ENCODE assay signal across 9 mouse cellular contexts in the genomic region with DNA sequence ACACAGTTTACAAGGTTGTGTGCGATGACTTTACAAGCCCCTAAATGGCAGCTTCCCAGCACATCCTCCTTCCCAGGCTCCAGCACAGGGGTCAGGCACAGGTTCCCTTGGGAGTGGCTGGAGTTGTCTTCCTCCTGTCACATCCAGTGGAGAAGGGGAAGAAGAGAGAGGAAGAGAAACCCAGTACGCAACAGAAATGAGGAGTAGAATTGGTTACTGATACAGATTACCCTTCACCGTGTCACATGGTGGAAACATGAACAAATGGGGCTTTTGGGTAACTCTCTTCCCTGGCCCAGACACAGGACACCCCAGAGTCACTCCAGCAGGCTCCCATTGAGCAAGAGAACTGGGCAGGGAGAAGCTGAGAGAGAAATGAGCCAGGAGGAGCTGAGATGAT. TPM values are rescaled to one million over a fixed set of nuclear protein-coding genes. Genes with fewer than 3 reads are reported as not detected.
DNase-seq lines count a peak whose midpoint lies in the region; ATAC-seq lines count a peak whose summit lies in the region.
"Had no signal": no experiment of that assay in that cellular context is flagged by ENCODE, and none has a peak within 500 bp of the region (broad histone marks: within the 10 kb centered on the region; RNA-seq: fewer than 3 reads in every experiment).

No protein-coding gene starts in this region.

- H3K9me3 ChIP-seq in forebrain, embryonic 13.5 days (replicated peaks) = no peaks in the 10 kb centered on the region
- no peaks in the 10 kb centered on the region for H3K9me3 ChIP-seq in forebrain, embryonic 10.5 days
- H3K9me3 ChIP-seq in hindbrain, embryonic 14.5 days (ENCODE audit: control insufficient read depth, low read length) = no peaks in the 10 kb centered on the region
- H3K9me3 ChIP-seq in neural tube, embryonic 14.5 days (ENCODE audit: control insufficient read depth, low read length) = no peaks in the 10 kb centered on the region
- H3K9me3 ChIP-seq: midbrain, embryonic 12.5 days had no signal

- DNase-seq in forebrain, embryonic 10.5 days (ENCODE audit: extremely low spot score, low spot score) = no peak
- DNase-seq in lung, adult 18-20 months = peak; percentile 21 to 27
- DNase-seq in lung, postnatal 14 days = no peak
- no peak for DNase-seq in hindbrain, embryonic 14.5 days (ENCODE audit: low spot score)
- DNase-seq in T-cell, adult 2 months (ENCODE audit: low spot score) = no peak
- no peak for DNase-seq in layer of hippocampus, postnatal 25 days (ENCODE audit: extremely low spot score in 1 of 2, low spot score in 1 of 2)

- H3K27ac ChIP-seq in forebrain, embryonic 13.5 days = peak overlapping the region; percentile 28; the same call in 1 of the 2 replicates
- H3K27ac ChIP-seq in forebrain, embryonic 10.5 days = no peak overlapping the region
- H3K27ac ChIP-seq in hindbrain, embryonic 14.5 days = 0 out of 2 replicates have a peak overlapping the region, but pooled peaks have one; percentile 1
- no peak overlapping the region for H3K27ac ChIP-seq in neural tube, embryonic 14.5 days (ENCODE audit: low read depth, low read length)
- H3K27ac ChIP-seq: midbrain, embryonic 12.5 days had no signal

- peak overlapping the region; percentile 86 for H3K4me2 ChIP-seq in forebrain, embryonic 13.5 days
- H3K4me2 ChIP-seq in hindbrain, embryonic 14.5 days (replicated peaks) = no peak overlapping the region
- 0 out of 2 replicates have a peak overlapping the region, but pooled peaks have one; percentile 1 for H3K4me2 ChIP-seq in neural tube, embryonic 14.5 days (ENCODE audit: low read depth, low read length)
- H3K4me2 ChIP-seq: midbrain, embryonic 12.5 days had no signal

- no peak for ATAC-seq in forebrain, embryonic 13.5 days
- ATAC-seq in hindbrain, embryonic 14.5 days (ENCODE audit: low FRiP score) = peak; percentile 29; the same call in 1 of the 2 replicates
- no peak for ATAC-seq in neural tube, embryonic 14.5 days (ENCODE audit: low read depth)

- H3K36me3 ChIP-seq in forebrain, embryonic 13.5 days (ENCODE audit: poor library complexity, severe bottlenecking) = peaks cover 14% of the 10 kb centered on the region; the same call in 1 of the 2 replicates
- H3K36me3 ChIP-seq in forebrain, embryonic 10.5 days (replicated peaks) = peaks cover 54% of the 10 kb centered on the region
- H3K36me3 ChIP-seq in hindbrain, embryonic 14.5 days (replicated peaks; ENCODE audit: control insufficient read depth, insufficient read depth) = 0 out of 2 replicates have a peak, but pooled peaks cover 4% of the 10 kb centered on the region
- H3K36me3 ChIP-seq in neural tube, embryonic 14.5 days (ENCODE audit: control insufficient read depth, insufficient read depth, low read length) = no peaks in the 10 kb centered on the region
- H3K36me3 ChIP-seq: midbrain, embryonic 12.5 days had no signal

- H3K4me1 ChIP-seq in forebrain, embryonic 13.5 days = peaks cover 99% of the 10 kb centered on the region
- H3K4me1 ChIP-seq in forebrain, embryonic 10.5 days = peaks cover 87% of the 10 kb centered on the region
- peaks cover 48% of the 10 kb centered on the region for H3K4me1 ChIP-seq in hindbrain, embryonic 14.5 days (replicated peaks; ENCODE audit: control insufficient read depth, insufficient read depth, low read length)
- H3K4me1 ChIP-seq in neural tube, embryonic 14.5 days (ENCODE audit: control insufficient read depth, insufficient read depth, low read length) = peaks cover 45% of the 10 kb centered on the region

- WGBS in forebrain, embryonic 13.5 days = 87% methylated on average over 3 of the region's 3 CpGs
- WGBS in forebrain, embryonic 10.5 days = 98% methylated on average over 3 of the region's 3 CpGs
- WGBS in hindbrain, embryonic 14.5 days = 84% methylated on average over 3 of the region's 3 CpGs
- WGBS in neural tube, embryonic 14.5 days = 71% methylated on average over 3 of the region's 3 CpGs

- no peaks in the 10 kb centered on the region for H3K27me3 ChIP-seq in forebrain, embryonic 13.5 days
- H3K27me3 ChIP-seq in forebrain, embryonic 10.5 days (ENCODE audit: poor library complexity, severe bottlenecking) = peaks cover 49% of the 10 kb centered on the region
- no peaks in the 10 kb centered on the region for H3K27me3 ChIP-seq in hindbrain, embryonic 14.5 days (ENCODE audit: control insufficient read depth, insufficient read depth, low read length)
- H3K27me3 ChIP-seq in neural tube, embryonic 14.5 days (ENCODE audit: control insufficient read depth, insufficient read depth, low read length) = no peaks in the 10 kb centered on the region

- H3K4me3 ChIP-seq in forebrain, embryonic 13.5 days = peak overlapping the region; percentile 2; the same call in 1 of the 2 replicates
- no peak overlapping the region for H3K4me3 ChIP-seq in forebrain, embryonic 10.5 days
- H3K4me3 ChIP-seq in hindbrain, embryonic 14.5 days (replicated peaks; ENCODE audit: low read length) = no peak overlapping the region
- no peak overlapping the region for H3K4me3 ChIP-seq in neural tube, embryonic 14.5 days (ENCODE audit: low read depth, low read length)
- H3K4me3 ChIP-seq: midbrain, embryonic 12.5 days had no signal

- H3K9ac ChIP-seq in forebrain, embryonic 13.5 days = 0 out of 2 replicates have a peak overlapping the region, but pooled peaks have one; percentile 12
- H3K9ac ChIP-seq in hindbrain, embryonic 14.5 days = no peak overlapping the region
- H3K9ac ChIP-seq in neural tube, embryonic 14.5 days (replicated peaks; ENCODE audit: low read depth, low read length) = no peak overlapping the region
- H3K9ac ChIP-seq: midbrain, embryonic 12.5 days had no signal

RNA-seq across cellular contexts. Expression of a gene that starts 11.5 kb away (rescaled TPM):
- polyA plus RNA-seq in forebrain, embryonic 13.5 days (2015; fragmentation: Nextera tagmentation; extraction: Ambion mirVana) = 41.7 and 46.8 TPM in 2 replicates
- 28.7 and 29.9 TPM in 2 replicates for polyA plus RNA-seq in forebrain, embryonic 10.5 days (2016; fragmentation: Nextera tagmentation; extraction: Ambion mirVana)
- 21.9 and 23.8 TPM in 2 replicates for polyA plus RNA-seq in hindbrain, embryonic 14.5 days (2014; fragmentation: Nextera tagmentation; extraction: Ambion mirVana)
- polyA plus RNA-seq in neural tube, embryonic 14.5 days (2014; fragmentation: Nextera tagmentation; extraction: Ambion mirVana) = 17.7 and 27.7 TPM in 2 replicates
- 10 to 100 TPM; 30.5 to 34.1 TPM for total RNA-seq in layer of hippocampus, postnatal 25 days (2021)

RNA-seq across cellular contexts. Expression of a gene that starts 40.8 kb away (rescaled TPM):
- 180 and 188 TPM in 2 replicates for polyA plus RNA-seq in forebrain, embryonic 13.5 days (2015; fragmentation: Nextera tagmentation; extraction: Ambion mirVana)
- 154 and 157 TPM in 2 replicates for polyA plus RNA-seq in forebrain, embryonic 10.5 days (2016; fragmentation: Nextera tagmentation; extraction: Ambion mirVana)
- polyA plus RNA-seq in hindbrain, embryonic 14.5 days (2014; fragmentation: Nextera tagmentation; extraction: Ambion mirVana) = 136 and 155 TPM in 2 replicates
- 167 and 187 TPM in 2 replicates for polyA plus RNA-seq in neural tube, embryonic 14.5 days (2014; fragmentation: Nextera tagmentation; extraction: Ambion mirVana)
- 100 to 1,000 TPM in 1 of 2 experiments, 10 to 100 TPM in 1; 79.2 to 120 TPM for total RNA-seq in layer of hippocampus, postnatal 25 days (2021)

Comparison
In these comparisons a context has a peak if more than half of its experiments do, and no peak if none do; other contexts are left out.
1. H3K27ac ChIP-seq: peak in forebrain, embryonic 13.5 days (single experiment) and hindbrain, embryonic 14.5 days (single experiment); none in forebrain, embryonic 10.5 days (single experiment) and neural tube, embryonic 14.5 days (single experiment).
2. DNase-seq: peak in lung, adult 18-20 months (2 of 2); none in forebrain, embryonic 10.5 days (single experiment), lung, postnatal 14 days (single experiment), hindbrain, embryonic 14.5 days (single experiment), T-cell, adult 2 months (single experiment) and layer of hippocampus, postnatal 25 days (0 of 2).